Mouse (Mus musculus) midbrain, embryonic 14.5 days (tissue): ENCODE measurements around the gene Lpin3. TPM values are rescaled to one million over a fixed set of nuclear protein-coding genes. Genes with fewer than 3 reads are reported as not detected.

Experiments
- ATAC-seq: fragments of 200-750 bp; cut with Nextera tagmentation; 2 replicates; pipeline ENCODE4 v1.8.0; 2017; ENCODE audit warnings: moderate number of reproducible peaks, moderate library complexity; ENCODE audit not compliant: low FRiP score, low TSS enrichment
- DNase-seq: peaks from one replicate; pipeline ENCODE4 v3.0.0-alpha.2; 2015
- H3K27ac ChIP-seq: fragments of 300-500 bp; sonication (generic); replicated peaks from 2 replicates; pipeline ENCODE4 v1.5.1; 2014; ENCODE audit warnings: mild to moderate bottlenecking, low read depth, low read length, moderate library complexity
- H3K27me3 ChIP-seq: fragments of 300-500 bp; sonication (generic); 2 replicates; pipeline ENCODE4 v1.6.1; 2014; ENCODE audit warnings: low read length, control low read depth, mixed read lengths; ENCODE audit not compliant: control insufficient read depth, insufficient read depth
- H3K36me3 ChIP-seq: fragments of 300-500 bp; sonication (generic); 2 replicates; pipeline ENCODE4 v1.6.1; 2014; ENCODE audit warnings: low read length, control low read depth; ENCODE audit not compliant: control insufficient read depth, insufficient read depth
- H3K4me1 ChIP-seq: fragments of 300-500 bp; sonication (generic); 2 replicates; pipeline ENCODE4 v1.6.1; 2014; ENCODE audit warnings: mild to moderate bottlenecking, antibody characterized with exemption, low read length, control low read depth; ENCODE audit not compliant: control insufficient read depth, insufficient read depth
- H3K4me2 ChIP-seq: fragments of 300-500 bp; sonication (generic); 2 replicates; pipeline ENCODE4 v1.6.1; 2014; ENCODE audit warnings: mild to moderate bottlenecking, low read length, moderate library complexity
- H3K4me3 ChIP-seq: fragments of 300-500 bp; sonication (generic); replicated peaks from 2 replicates; pipeline ENCODE4 v1.5.1; 2014; ENCODE audit warnings: low read depth, low read length
- H3K9ac ChIP-seq: fragments of 300-500 bp; sonication (generic); replicated peaks from 2 replicates; pipeline ENCODE4 v1.6.1; 2014; ENCODE audit warnings: mild to moderate bottlenecking, low read length, moderate library complexity
- H3K9me3 ChIP-seq: fragments of 300-500 bp; sonication (generic); 2 replicates; pipeline ENCODE4 v1.6.1; 2016; ENCODE audit warnings: low read length, control low read depth, mixed read lengths; ENCODE audit not compliant: control insufficient read depth
- WGBS: fragments of 180-500 bp; shearing (Covaris S2); extraction: QIAGEN DNeasy Blood & Tissue Kit; methylation state at CpG from one replicate; pipeline ENCODE4 v1.1.7; 2014; 5-methylcytosine and 5-hydroxymethylcytosine counted together
- polyA plus RNA-seq: library from polyadenylated mRNA; unstranded; fragments of >200 nt; fragmentation: Nextera tagmentation; extraction: Ambion mirVana; gene quantifications from 2 replicates; pipeline ENCODE4 v1.2.1, GENCODE M21; 2014

Lpin3 gene
- 0.14 and 0.34 TPM in 2 replicates for polyA plus RNA-seq

GRCm38 (mm10) chr2:160880453-160881195, at the start of gene Lpin3:
TSS of gene Lpin3 (plus strand) at chr2:160880670.
- Histone ChIP-seq H3K36me3 (no peaks in the 10 kb centered on the region), H3K4me3 (no peak within 1 kb of the TSS), H3K4me2 (no peak within 1 kb of the TSS), H3K9me3 (no peaks in the 10 kb centered on the region), H3K9ac (no peak within 1 kb of the TSS), H3K27ac (no peak within 1 kb of the TSS), H3K4me1 (no peaks in the 10 kb centered on the region), H3K27me3 (no peaks in the 10 kb centered on the region)
- no peak for ATAC-seq
- no peak for DNase-seq
- WGBS: 75% methylated on average over 13 of the region's 13 CpGs

GRCm38 (mm10) chr2:160840838-160841237, 39.6 kb upstream of the Lpin3 start:
- no peaks in the 10 kb centered on the region for H3K9me3 ChIP-seq
- ATAC-seq (no peak), DNase-seq (no peak)
- no peak overlapping the region for H3K4me3 ChIP-seq
- H3K36me3 ChIP-seq: no peaks in the 10 kb centered on the region
- H3K27ac ChIP-seq: no peak overlapping the region
- H3K27me3 ChIP-seq: no peaks in the 10 kb centered on the region
- H3K9ac ChIP-seq: no peak overlapping the region
- no peaks in the 10 kb centered on the region for H3K4me1 ChIP-seq
- no peak overlapping the region for H3K4me2 ChIP-seq

GRCm38 (mm10) chr2:160847664-160848063, 32.8 kb upstream of the Lpin3 start:
- H3K4me3 ChIP-seq: no peak overlapping the region
- ATAC-seq (no peak), DNase-seq (no peak)
- no peaks in the 10 kb centered on the region for H3K36me3 ChIP-seq
- no peaks in the 10 kb centered on the region for H3K27me3 ChIP-seq
- WGBS: 80% methylated on average over 1 of the region's 1 CpGs
- no peak overlapping the region for H3K4me2 ChIP-seq
- H3K9me3 ChIP-seq: no peaks in the 10 kb centered on the region
- H3K4me1 ChIP-seq: no peaks in the 10 kb centered on the region
- H3K27ac ChIP-seq: no peak overlapping the region
- no peak overlapping the region for H3K9ac ChIP-seq

GRCm38 (mm10) chr2:160848186-160848585, 32.3 kb upstream of the Lpin3 start:
- Histone ChIP-seq H3K9ac (no peak overlapping the region), H3K4me2 (no peak overlapping the region), H3K4me1 (no peaks in the 10 kb centered on the region), H3K27ac (no peak overlapping the region), H3K27me3 (no peaks in the 10 kb centered on the region), H3K4me3 (no peak overlapping the region), H3K9me3 (no peaks in the 10 kb centered on the region), H3K36me3 (no peaks in the 10 kb centered on the region)
- ATAC-seq: no peak
- DNase-seq: no peak
- WGBS: 91% methylated on average over 2 of the region's 2 CpGs

- ATAC-seq (no peak), DNase-seq (no peak)
- H3K9me3 ChIP-seq: no peaks in the 10 kb centered on the region
- no peaks in the 10 kb centered on the region for H3K27me3 ChIP-seq
- H3K4me1 ChIP-seq: no peaks in the 10 kb centered on the region
- H3K27ac ChIP-seq: no peak overlapping the region
- H3K36me3 ChIP-seq: no peaks in the 10 kb centered on the region
- 85% methylated on average over 3 of the region's 3 CpGs for WGBS
- no peak overlapping the region for H3K4me3 ChIP-seq
- H3K4me2 ChIP-seq: no peak overlapping the region
- H3K9ac ChIP-seq: no peak overlapping the region
Observed at GRCm38 (mm10) chr2:160849617-160850240, 30.7 kb upstream of the Lpin3 start.

- H3K9ac ChIP-seq: no peak overlapping the region
- DNase-seq (no peak), ATAC-seq (no peak)
- H3K9me3 ChIP-seq: no peaks in the 10 kb centered on the region
- no peaks in the 10 kb centered on the region for H3K4me1 ChIP-seq
- H3K36me3 ChIP-seq: no peaks in the 10 kb centered on the region
- H3K27me3 ChIP-seq: no peaks in the 10 kb centered on the region
- WGBS: 84% methylated on average over 3 of the region's 3 CpGs
- H3K4me3 ChIP-seq: no peak overlapping the region
- no peak overlapping the region for H3K27ac ChIP-seq
- H3K4me2 ChIP-seq: no peak overlapping the region
Observed at GRCm38 (mm10) chr2:160850360-160850759, 30.1 kb upstream of the Lpin3 start.

- ATAC-seq: no peak
- Histone ChIP-seq H3K4me2 (no peak overlapping the region), H3K27ac (no peak overlapping the region), H3K4me1 (no peaks in the 10 kb centered on the region), H3K4me3 (no peak overlapping the region), H3K9ac (no peak overlapping the region), H3K27me3 (no peaks in the 10 kb centered on the region), H3K9me3 (no peaks in the 10 kb centered on the region), H3K36me3 (no peaks in the 10 kb centered on the region)
- no peak for DNase-seq
Observed at GRCm38 (mm10) chr2:160854687-160855086, 25.8 kb upstream of the Lpin3 start.

- Histone ChIP-seq H3K4me1 (no peaks in the 10 kb centered on the region), H3K4me2 (no peak overlapping the region), H3K27me3 (no peaks in the 10 kb centered on the region), H3K4me3 (no peak overlapping the region), H3K27ac (no peak overlapping the region), H3K9me3 (no peaks in the 10 kb centered on the region), H3K9ac (no peak overlapping the region), H3K36me3 (no peaks in the 10 kb centered on the region)
- DNase-seq (no peak), ATAC-seq (no peak)
- WGBS: 84% methylated on average over 5 of the region's 5 CpGs
Observed at GRCm38 (mm10) chr2:160856359-160857102, 23.9 kb upstream of the Lpin3 start.
